Mouse (Mus musculus): ENCODE results near the gene H2-DMb1. TPM values are rescaled to one million over a fixed set of nuclear protein-coding genes. Genes with fewer than 3 reads are reported as not detected.

H2-DMb1 gene
- polyA plus RNA-seq, 1 experiment from 2014 or later = not detected

GRCm38 (mm10) chr17:34200047-34200446 is 47.2 kb downstream of the H2-DMb1 start:
- H3K27ac ChIP-seq (replicated peaks) = no peak overlapping the region
- no peak overlapping the region for H3K9ac ChIP-seq
- H3K4me1 ChIP-seq (replicated peaks) = peaks cover 22% of the 10 kb centered on the region
- H3K27me3 ChIP-seq = peaks cover 84% of the 10 kb centered on the region
- no peaks in the 10 kb centered on the region for H3K36me3 ChIP-seq
- H3K9me3 ChIP-seq = no peaks in the 10 kb centered on the region
- 86% methylated on average over 10 of the region's 10 CpGs for WGBS
- no peak overlapping the region for H3K4me2 ChIP-seq
- no peak overlapping the region for H3K4me3 ChIP-seq
- ATAC-seq (ENCODE audit: low read depth) = no peak

- Histone ChIP-seq H3K36me3 (no peaks in the 10 kb centered on the region), H3K4me2 (no peak overlapping the region), H3K27ac (replicated peaks) (no peak overlapping the region), H3K27me3 (peaks cover 84% of the 10 kb centered on the region), H3K9me3 (no peaks in the 10 kb centered on the region), H3K4me1 (replicated peaks) (peaks cover 27% of the 10 kb centered on the region), H3K4me3 (no peak overlapping the region), H3K9ac (no peak overlapping the region)
- WGBS = 91% methylated on average over 16 of the region's 16 CpGs
- ATAC-seq (ENCODE audit: low read depth) = no peak
Observed at GRCm38 (mm10) chr17:34200772-34201505, 48.1 kb downstream of the H2-DMb1 start.

- Histone ChIP-seq H3K4me1 (replicated peaks) (peaks cover 27% of the 10 kb centered on the region), H3K4me3 (no peak overlapping the region), H3K36me3 (no peaks in the 10 kb centered on the region), H3K27ac (replicated peaks) (no peak overlapping the region), H3K9me3 (no peaks in the 10 kb centered on the region), H3K9ac (no peak overlapping the region), H3K27me3 (peaks cover 84% of the 10 kb centered on the region), H3K4me2 (no peak overlapping the region)
- 72% methylated on average over 7 of the region's 7 CpGs for WGBS
- no peak for ATAC-seq (ENCODE audit: low read depth)
Observed at GRCm38 (mm10) chr17:34201506-34202055, 48.7 kb downstream of the H2-DMb1 start.

GRCm38 (mm10) chr17:34202760-34203442 is 50.0 kb downstream of the H2-DMb1 start:
- peaks cover 17% of the 10 kb centered on the region for H3K4me1 ChIP-seq (replicated peaks)
- no peak overlapping the region for H3K4me3 ChIP-seq
- no peak for ATAC-seq (ENCODE audit: low read depth)
- peaks cover 80% of the 10 kb centered on the region for H3K27me3 ChIP-seq
- H3K27ac ChIP-seq (replicated peaks) = no peak overlapping the region
- H3K4me2 ChIP-seq = no peak overlapping the region
- no peaks in the 10 kb centered on the region for H3K36me3 ChIP-seq
- no peak overlapping the region for H3K9ac ChIP-seq
- WGBS = 82% methylated on average over 4 of the region's 4 CpGs
- H3K9me3 ChIP-seq = no peaks in the 10 kb centered on the region

- Histone ChIP-seq H3K4me3 (peak within 1 kb of the TSS; percentile 60), H3K36me3 (no peaks in the 10 kb centered on the region), H3K9ac (peak within 1 kb of the TSS; percentile 72), H3K9me3 (no peaks in the 10 kb centered on the region), H3K27me3 (peaks cover 78% of the 10 kb centered on the region), H3K27ac (replicated peaks) (no peak within 1 kb of the TSS), H3K4me1 (replicated peaks) (peaks cover 11% of the 10 kb centered on the region), H3K4me2 (peak within 1 kb of the TSS; percentile 85)
- WGBS = 59% methylated on average over 5 of the region's 5 CpGs
- ATAC-seq (ENCODE audit: low read depth) = no peak
Observed at GRCm38 (mm10) chr17:34203444-34203843, 50.6 kb downstream of the H2-DMb1 start, which contains the start of gene Tap2. Tap2 (plus strand) TSS chr17:34203527.

- H3K27me3 ChIP-seq = peaks cover 78% of the 10 kb centered on the region
- under 1% methylated on average over 44 of the region's 44 CpGs for WGBS
Observed at GRCm38 (mm10) chr17:34204303-34205010, 51.6 kb downstream of the H2-DMb1 start.

GRCm38 (mm10) chr17:34205021-34205745 is 52.3 kb downstream of the H2-DMb1 start:
- peaks cover 11% of the 10 kb centered on the region for H3K4me1 ChIP-seq (replicated peaks)
- H3K27me3 ChIP-seq = peaks cover 77% of the 10 kb centered on the region
- ATAC-seq (ENCODE audit: low read depth) = 0 out of 2 replicates have a peak, but pooled peaks have one; percentile 17
- H3K4me3 ChIP-seq = peak overlapping the region; percentile 60
- peak overlapping the region; percentile 85 for H3K4me2 ChIP-seq
- no peaks in the 10 kb centered on the region for H3K36me3 ChIP-seq
- 13% methylated on average over 18 of the region's 18 CpGs for WGBS
- H3K27ac ChIP-seq (replicated peaks) = no peak overlapping the region
- H3K9ac ChIP-seq = peak overlapping the region; percentile 72
- H3K9me3 ChIP-seq = no peaks in the 10 kb centered on the region

More at GRCm38 (mm10) chr17:34204303-34205010, 51.6 kb downstream of the H2-DMb1 start:
- Histone ChIP-seq H3K4me1 (replicated peaks) (peaks cover 11% of the 10 kb centered on the region), H3K9me3 (no peaks in the 10 kb centered on the region), H3K36me3 (no peaks in the 10 kb centered on the region), H3K4me3 (peak overlapping the region; percentile 60), H3K4me2 (peak overlapping the region; percentile 85), H3K27ac (replicated peaks) (no peak overlapping the region), H3K9ac (peak overlapping the region; percentile 72)
- ATAC-seq (ENCODE audit: low read depth) = peak; percentile 51; the same call in 1 of the 2 replicates

GRCm38 (mm10) chr17:34205746-34206176 is 52.9 kb downstream of the H2-DMb1 start:
- no peak for ATAC-seq (ENCODE audit: low read depth)
- Histone ChIP-seq H3K4me2 (peak overlapping the region; percentile 85; the same call in 1 of the 2 replicates), H3K9ac (no peak overlapping the region), H3K36me3 (no peaks in the 10 kb centered on the region), H3K27me3 (peaks cover 78% of the 10 kb centered on the region), H3K27ac (replicated peaks) (no peak overlapping the region), H3K4me1 (replicated peaks) (peaks cover 11% of the 10 kb centered on the region), H3K4me3 (no peak overlapping the region), H3K9me3 (no peaks in the 10 kb centered on the region)
- WGBS = 22% methylated on average over 9 of the region's 9 CpGs

GRCm38 (mm10) chr17:34206731-34207130 is 53.9 kb downstream of the H2-DMb1 start:
- ATAC-seq (ENCODE audit: low read depth) = no peak
- peaks cover 11% of the 10 kb centered on the region for H3K4me1 ChIP-seq (replicated peaks)
- H3K9me3 ChIP-seq = no peaks in the 10 kb centered on the region
- no peak overlapping the region for H3K9ac ChIP-seq
- H3K4me3 ChIP-seq = no peak overlapping the region
- H3K27me3 ChIP-seq = peaks cover 78% of the 10 kb centered on the region
- 85% methylated on average over 5 of the region's 5 CpGs for WGBS
- H3K27ac ChIP-seq (replicated peaks) = no peak overlapping the region
- no peak overlapping the region for H3K4me2 ChIP-seq
- H3K36me3 ChIP-seq = no peaks in the 10 kb centered on the region

GRCm38 (mm10) chr17:34207456-34207855 is 54.6 kb downstream of the H2-DMb1 start:
- 66% methylated on average over 3 of the region's 3 CpGs for WGBS
- H3K9me3 ChIP-seq = no peaks in the 10 kb centered on the region
- peaks cover 83% of the 10 kb centered on the region for H3K27me3 ChIP-seq
- no peak overlapping the region for H3K9ac ChIP-seq
- no peak overlapping the region for H3K4me3 ChIP-seq
- ATAC-seq (ENCODE audit: low read depth) = no peak
- H3K4me1 ChIP-seq (replicated peaks) = peaks cover 11% of the 10 kb centered on the region
- H3K4me2 ChIP-seq = no peak overlapping the region
- no peak overlapping the region for H3K27ac ChIP-seq (replicated peaks)
- H3K36me3 ChIP-seq = no peaks in the 10 kb centered on the region

GRCm38 (mm10) chr17:34207866-34208265 is 55.0 kb downstream of the H2-DMb1 start:
- no peak overlapping the region for H3K4me3 ChIP-seq
- no peak overlapping the region for H3K27ac ChIP-seq (replicated peaks)
- H3K9ac ChIP-seq = no peak overlapping the region
- peaks cover 86% of the 10 kb centered on the region for H3K27me3 ChIP-seq
- no peaks in the 10 kb centered on the region for H3K9me3 ChIP-seq
- H3K4me1 ChIP-seq (replicated peaks) = peaks cover 11% of the 10 kb centered on the region
- H3K36me3 ChIP-seq = no peaks in the 10 kb centered on the region
- ATAC-seq (ENCODE audit: low read depth) = no peak
- H3K4me2 ChIP-seq = no peak overlapping the region
- 97% methylated on average over 9 of the region's 9 CpGs for WGBS
